Mouse (Mus musculus): ENCODE data around the gene Mief2. TPM values are rescaled to one million over a fixed set of nuclear protein-coding genes. Genes with fewer than 3 reads are reported as not detected.

Mief2 gene
- total and polyA plus RNA-seq, 3 experiments = 13.4 to 14.6 TPM; not detected in 1

Other genes starting within 250 kb of the Mief2 start
- gene Alkbh5, start 192.0 kb upstream of the Mief2 start, total RNA-seq (2012; rRNA removed) = 39.4 and 49.5 TPM in 2 replicates
- 10 to 100 TPM in 1 of 2 experiments, not detected in 1; 49.1 TPM for gene Alkbh5, start 192.0 kb upstream of the Mief2 start, polyA plus RNA-seq (2012; ENCODE audit: insufficient read depth in 1 of 2, insufficient read length in 2 of 2, low read depth in 1 of 2, low replicate concordance in 2 of 2, missing spikeins in 1 of 2)
- gene Llgl1, start 28.7 kb upstream of the Mief2 start, total RNA-seq (2012; rRNA removed) = 9.3 and 11.6 TPM in 2 replicates
- 10 to 100 TPM in 1 of 2 experiments, not detected in 1; 23.9 TPM for gene Llgl1, start 28.7 kb upstream of the Mief2 start, polyA plus RNA-seq (2012; ENCODE audit: insufficient read depth in 1 of 2, insufficient read length in 2 of 2, low read depth in 1 of 2, low replicate concordance in 2 of 2, missing spikeins in 1 of 2)
- gene Flii, start 1.1 kb upstream of the Mief2 start, total RNA-seq (2012; rRNA removed) = 71.8 and 78.7 TPM in 2 replicates
- 100 to 1,000 TPM in 1 of 2 experiments, not detected in 1; 111 TPM for gene Flii, start 1.1 kb upstream of the Mief2 start, polyA plus RNA-seq (2012; ENCODE audit: insufficient read depth in 1 of 2, insufficient read length in 2 of 2, low read depth in 1 of 2, low replicate concordance in 2 of 2, missing spikeins in 1 of 2)
- 17.7 and 19.3 TPM in 2 replicates for gene Top3a, start 49.0 kb downstream of the Mief2 start, total RNA-seq (2012; rRNA removed)
- 10 to 100 TPM in 1 of 2 experiments, not detected in 1; 18.4 TPM for gene Top3a, start 49.0 kb downstream of the Mief2 start, polyA plus RNA-seq (2012; ENCODE audit: insufficient read depth in 1 of 2, insufficient read length in 2 of 2, low read depth in 1 of 2, low replicate concordance in 2 of 2, missing spikeins in 1 of 2)
- 17.0 and 20.0 TPM in 2 replicates for gene Smcr8, start 49.1 kb downstream of the Mief2 start, total RNA-seq (2012; rRNA removed)
- 10 to 100 TPM in 1 of 2 experiments, not detected in 1; 20.5 TPM for gene Smcr8, start 49.1 kb downstream of the Mief2 start, polyA plus RNA-seq (2012; ENCODE audit: insufficient read depth in 1 of 2, insufficient read length in 2 of 2, low read depth in 1 of 2, low replicate concordance in 2 of 2, missing spikeins in 1 of 2)
- 63.3 and 71.4 TPM in 2 replicates for gene Shmt1, start 83.3 kb downstream of the Mief2 start, total RNA-seq (2012; rRNA removed)
- 10 to 100 TPM in 1 of 2 experiments, not detected in 1; 55.3 TPM for gene Shmt1, start 83.3 kb downstream of the Mief2 start, polyA plus RNA-seq (2012; ENCODE audit: insufficient read depth in 1 of 2, insufficient read length in 2 of 2, low read depth in 1 of 2, low replicate concordance in 2 of 2, missing spikeins in 1 of 2)
- gene Dhrs7b, start 102.2 kb downstream of the Mief2 start, total RNA-seq (2012; rRNA removed) = 67.8 and 81.5 TPM in 2 replicates
- 10 to 100 TPM; 49.5 to 94.7 TPM for gene Dhrs7b, start 102.2 kb downstream of the Mief2 start, polyA plus RNA-seq (2012; ENCODE audit: insufficient read depth in 1 of 2, insufficient read length in 2 of 2, low read depth in 1 of 2, low replicate concordance in 2 of 2, missing spikeins in 1 of 2)
- gene Tmem11, start 150.9 kb downstream of the Mief2 start, total RNA-seq (2012; rRNA removed) = 90.7 and 125 TPM in 2 replicates
- gene Tmem11, start 150.9 kb downstream of the Mief2 start, polyA plus RNA-seq (2012; ENCODE audit: insufficient read depth in 1 of 2, insufficient read length in 2 of 2, low read depth in 1 of 2, low replicate concordance in 2 of 2, missing spikeins in 1 of 2) = 100 to 1,000 TPM in 1 of 2 experiments, not detected in 1; 117 TPM
- gene Natd1, start 186.4 kb downstream of the Mief2 start, total RNA-seq (2012; rRNA removed) = 3.0 and 3.9 TPM in 2 replicates
- gene Natd1, start 186.4 kb downstream of the Mief2 start, polyA plus RNA-seq (2012; ENCODE audit: insufficient read depth in 1 of 2, insufficient read length in 2 of 2, low read depth in 1 of 2, low replicate concordance in 2 of 2, missing spikeins in 1 of 2) = 10 to 100 TPM in 1 of 2 experiments, not detected in 1; 10.9 TPM
- gene Map2k3, start 203.6 kb downstream of the Mief2 start, total RNA-seq (2012; rRNA removed) = 69.2 and 73.2 TPM in 2 replicates
- 100 to 1,000 TPM; 111 to 132 TPM for gene Map2k3, start 203.6 kb downstream of the Mief2 start, polyA plus RNA-seq (2012; ENCODE audit: insufficient read depth in 1 of 2, insufficient read length in 2 of 2, low read depth in 1 of 2, low replicate concordance in 2 of 2, missing spikeins in 1 of 2)

All from MEL (cell line).